Mouse (Mus musculus): Measurements from ENCODE around the gene Zfp936.
"Not testable (repeated sequence)": the region's sequence is repeated elsewhere in the genome, so short reads cannot be mapped to it uniquely, and the experiment has no call there.

The Zfp936 gene

GRCm38 (mm10) chr7:43113929-43114328 lies at the start of gene Zfp936:
Gene Zfp936, plus strand, starts transcription at chr7:43114229.
- DNase-seq (ENCODE audit: low read depth, low spot score), result not testable (repeated sequence)

GRCm38 (mm10) chr7:43077831-43078230 lies 36.2 kb upstream of the Zfp936 start:
- no peak for DNase-seq (ENCODE audit: low read depth, low spot score)

GRCm38 (mm10) chr7:43128691-43129090 lies 14.7 kb downstream of the Zfp936 start:
- not testable (repeated sequence) for DNase-seq (ENCODE audit: low read depth, low spot score)

- DNase-seq (ENCODE audit: low read depth, low spot score), result not testable (repeated sequence)
Measured at GRCm38 (mm10) chr7:43164121-43164520, 50.1 kb downstream of the Zfp936 start.

DNA sequence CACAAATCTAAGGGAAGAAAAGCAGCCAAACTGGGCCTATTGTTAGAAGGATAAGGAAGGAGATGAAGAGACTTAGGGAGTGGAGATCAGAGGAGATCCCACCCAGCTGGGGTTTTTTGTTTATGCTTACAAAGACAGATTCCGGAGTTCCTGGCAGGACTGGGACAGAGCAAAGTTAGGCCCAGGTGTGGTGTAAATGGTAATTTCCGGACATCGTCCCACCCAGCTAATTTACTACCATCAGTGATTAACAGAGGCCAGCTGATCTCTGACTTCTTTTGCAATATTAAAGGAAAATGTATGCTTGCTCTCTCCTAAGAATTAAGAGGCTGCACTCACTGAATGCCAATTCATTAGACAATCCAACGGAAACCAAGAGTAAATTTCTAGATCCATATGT lies 53.1 kb downstream of the Zfp936 start:
- DNase-seq (ENCODE audit: low read depth, low spot score), result not testable (repeated sequence)

GRCm38 (mm10) chr7:43167811-43168210 lies 53.8 kb downstream of the Zfp936 start:
- not testable (repeated sequence) for DNase-seq (ENCODE audit: low read depth, low spot score)

DNA sequence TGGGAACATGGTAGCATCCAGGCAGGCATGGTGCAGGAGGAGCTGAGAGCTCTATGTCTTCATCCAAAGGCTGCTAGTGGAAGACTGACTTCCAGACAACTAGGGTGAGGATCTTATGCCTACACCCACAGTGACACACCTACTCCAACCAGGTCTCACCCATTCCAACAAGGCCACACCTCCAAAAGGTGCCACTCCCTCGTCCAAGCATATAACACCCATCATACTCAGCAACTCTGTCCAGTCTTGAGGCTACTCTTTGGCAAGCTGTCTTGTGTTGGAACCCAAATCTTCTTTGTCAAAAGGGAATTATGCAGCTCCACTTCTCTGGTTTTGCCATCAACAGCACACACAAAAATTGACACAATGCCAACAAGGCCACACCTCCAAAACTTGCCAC lies 54.2 kb downstream of the Zfp936 start:
- not testable (repeated sequence) for DNase-seq (ENCODE audit: low read depth, low spot score)

- DNase-seq (ENCODE audit: low read depth, low spot score), result no peak
Measured at GRCm38 (mm10) chr7:43177003-43177702, 63.1 kb downstream of the Zfp936 start.

DNA sequence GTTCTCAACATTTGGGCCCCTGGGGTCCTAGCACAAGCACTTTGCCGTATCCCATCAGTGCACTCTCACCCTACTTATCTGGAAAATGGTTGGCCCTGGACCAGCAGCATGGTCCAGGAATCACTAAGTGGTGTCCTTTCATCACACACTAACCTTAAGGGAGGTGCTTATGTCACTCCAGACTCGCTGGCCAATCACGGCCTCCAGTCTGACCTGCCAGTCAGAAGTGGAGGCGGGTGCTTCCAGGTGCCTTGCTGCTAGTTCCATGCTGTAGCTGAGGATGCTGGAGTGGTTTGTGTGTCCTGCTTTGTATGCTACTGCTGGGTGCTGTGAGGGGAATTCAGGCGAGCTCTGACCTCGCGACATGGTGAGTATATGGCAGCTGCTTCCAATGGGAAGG lies 99.8 kb downstream of the Zfp936 start:
- not testable (repeated sequence) for DNase-seq (ENCODE audit: low read depth, low spot score)

Measured in skeletal muscle tissue, adult 2 months (tissue).